Mouse (Mus musculus): ENCODE measurements at regions not wholly inside any gene's neighbourhood (a gene's known extent, or its start where the extent isn't known, plus 50 kb on each side); places are given as distances from the start of the nearest gene placed in this dataset.

GRCm38 (mm10) chr1:35930351-35930750 lies 137.8 kb upstream of the Hs6st1 start:
- TF ChIP-seq POLR2A (IDR thresholded peaks at IDR 0.05; ENCODE audit: low read depth, low read length) (no peak), CTCF (IDR thresholded peaks at IDR 0.05; ENCODE audit: borderline replicate concordance, insufficient read depth, low read length) (no peak)

All from embryonic fibroblast, embryonic 13.5 days (primary cell).